Mouse (Mus musculus): ENCODE results near the gene Zfp248. TPM values are rescaled to one million over a fixed set of nuclear protein-coding genes. Genes with fewer than 3 reads are reported as not detected.

Zfp248 gene
- polyA plus RNA-seq, 1 experiment from 2014 or later: 19.1 TPM

Small RNAs within 50 kb of the gene (microRNA-seq; reads per million reads assigned to microRNA genes)
- gene Gm25953: not detected

Other genes with a start within 250 kb of the Zfp248 start
- 18.4 and 24.0 TPM in 2 replicates for gene Bms1, start 36.1 kb downstream of the Zfp248 start, polyA plus RNA-seq (2015; fragmentation: Nextera tagmentation; extraction: Ambion mirVana)
- gene Zfp9, start 23.8 kb upstream of the Zfp248 start, polyA plus RNA-seq (2015; fragmentation: Nextera tagmentation; extraction: Ambion mirVana): 10.4 and 12.5 TPM in 2 replicates
- 15.6 and 19.4 TPM in 2 replicates for gene Ankrd26, start 106.7 kb upstream of the Zfp248 start, polyA plus RNA-seq (2015; fragmentation: Nextera tagmentation; extraction: Ambion mirVana)

Data from neural tube, embryonic 15.5 days (tissue).